In the genomic region with DNA sequence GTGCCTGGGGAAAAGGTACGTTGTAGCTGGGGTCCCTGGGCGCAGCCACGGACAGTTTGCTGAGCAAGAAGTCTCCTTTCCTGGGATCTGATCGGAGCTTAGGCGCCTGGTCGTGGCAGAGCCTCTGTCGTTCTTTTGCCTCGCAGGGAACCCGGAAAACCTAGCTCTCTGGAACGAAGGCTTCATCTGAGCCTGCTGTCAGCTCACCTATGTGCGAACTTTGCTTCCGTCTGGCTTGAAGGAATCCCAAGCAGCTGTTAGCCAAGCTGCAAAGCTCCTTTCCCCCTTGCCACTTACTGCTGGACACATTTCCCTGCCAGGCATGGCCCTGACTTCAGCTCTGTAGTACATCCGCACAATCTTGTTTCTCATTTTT, we compare ENCODE assay signal across 8 mouse cellular contexts. TPM values are rescaled to one million over a fixed set of nuclear protein-coding genes. Genes with fewer than 3 reads are reported as not detected.
DNase-seq lines count a peak whose midpoint lies in the region; ATAC-seq lines count a peak whose summit lies in the region.

No protein-coding gene starts in this region.

- H3K9me3 ChIP-seq in liver, embryonic 11.5 days (ENCODE audit: control insufficient read depth, low read length), result no peaks in the 10 kb centered on the region
- H3K9me3 ChIP-seq in embryonic facial prominence, embryonic 10.5 days, result no peaks in the 10 kb centered on the region
- H3K9me3 ChIP-seq in hindbrain, embryonic 14.5 days (ENCODE audit: control insufficient read depth, low read length), result no peaks in the 10 kb centered on the region
- H3K9me3 ChIP-seq in midbrain, embryonic 13.5 days, result no peaks in the 10 kb centered on the region

- no peak overlapping the region for H3K9ac ChIP-seq in liver, embryonic 11.5 days (ENCODE audit: low read depth, low read length)
- peak overlapping the region; percentile 80 for H3K9ac ChIP-seq in hindbrain, embryonic 14.5 days
- peak overlapping the region; percentile 74 for H3K9ac ChIP-seq in midbrain, embryonic 13.5 days (replicated peaks)

- no peak for ATAC-seq in liver, embryonic 11.5 days (replicated peaks; ENCODE audit: low FRiP score)
- ATAC-seq in hindbrain, embryonic 14.5 days (ENCODE audit: low FRiP score), result no peak
- no peak for ATAC-seq in midbrain, embryonic 13.5 days

- H3K27me3 ChIP-seq in liver, embryonic 11.5 days (replicated peaks; ENCODE audit: control insufficient read depth, insufficient read depth, low read length), result peaks cover 21% of the 10 kb centered on the region
- H3K27me3 ChIP-seq in embryonic facial prominence, embryonic 10.5 days (replicated peaks; ENCODE audit: low read depth, poor library complexity, severe bottlenecking), result peaks cover 30% of the 10 kb centered on the region
- no peaks in the 10 kb centered on the region for H3K27me3 ChIP-seq in hindbrain, embryonic 14.5 days (ENCODE audit: control insufficient read depth, insufficient read depth, low read length)
- no peaks in the 10 kb centered on the region for H3K27me3 ChIP-seq in midbrain, embryonic 13.5 days

- H3K4me3 ChIP-seq in liver, embryonic 11.5 days (ENCODE audit: low read depth, low read length), result peak overlapping the region; percentile 47
- H3K4me3 ChIP-seq in embryonic facial prominence, embryonic 10.5 days, result peak overlapping the region; percentile 68
- H3K4me3 ChIP-seq in hindbrain, embryonic 14.5 days (replicated peaks; ENCODE audit: low read length), result peak overlapping the region; percentile 58
- H3K4me3 ChIP-seq in midbrain, embryonic 13.5 days (replicated peaks), result peak overlapping the region; percentile 61

- H3K4me1 ChIP-seq in liver, embryonic 11.5 days (replicated peaks; ENCODE audit: control insufficient read depth, insufficient read depth, low read length), result no peaks in the 10 kb centered on the region
- H3K4me1 ChIP-seq in embryonic facial prominence, embryonic 10.5 days, result peaks cover 17% of the 10 kb centered on the region
- peaks cover 21% of the 10 kb centered on the region for H3K4me1 ChIP-seq in hindbrain, embryonic 14.5 days (replicated peaks; ENCODE audit: control insufficient read depth, insufficient read depth, low read length)
- H3K4me1 ChIP-seq in midbrain, embryonic 13.5 days (replicated peaks), result peaks cover 36% of the 10 kb centered on the region

- 2% methylated on average over 13 of the region's 13 CpGs for WGBS in liver, embryonic 11.5 days
- WGBS in embryonic facial prominence, embryonic 10.5 days, result under 1% methylated on average over 13 of the region's 13 CpGs
- under 1% methylated on average over 13 of the region's 13 CpGs for WGBS in hindbrain, embryonic 14.5 days
- under 1% methylated on average over 13 of the region's 13 CpGs for WGBS in midbrain, embryonic 13.5 days

- peak; percentile 34 for DNase-seq in liver, embryonic 11.5 days (ENCODE audit: low spot score)
- no peak for DNase-seq in liver
- DNase-seq in embryonic facial prominence, embryonic 10.5 days (ENCODE audit: low spot score), result peak; percentile 40
- DNase-seq in hindbrain, embryonic 14.5 days (ENCODE audit: low spot score), result no peak
- DNase-seq in ovary, postnatal 36 days (ENCODE audit: low spot score), result no peak
- no peak for DNase-seq in adrenal gland, postnatal 4 days (ENCODE audit: low spot score in 2 of 2)
- no peak for DNase-seq in thymus, postnatal 25 days

- peak overlapping the region; percentile 63 for H3K4me2 ChIP-seq in liver, embryonic 11.5 days
- peak overlapping the region; percentile 90 for H3K4me2 ChIP-seq in hindbrain, embryonic 14.5 days (replicated peaks)
- peak overlapping the region; percentile 74 for H3K4me2 ChIP-seq in midbrain, embryonic 13.5 days (replicated peaks)

- H3K36me3 ChIP-seq in liver, embryonic 11.5 days (ENCODE audit: control insufficient read depth, insufficient read depth, low read length), result no peaks in the 10 kb centered on the region
- no peaks in the 10 kb centered on the region for H3K36me3 ChIP-seq in embryonic facial prominence, embryonic 10.5 days (replicated peaks)
- H3K36me3 ChIP-seq in hindbrain, embryonic 14.5 days (replicated peaks; ENCODE audit: control insufficient read depth, insufficient read depth), result no peaks in the 10 kb centered on the region
- no peaks in the 10 kb centered on the region for H3K36me3 ChIP-seq in midbrain, embryonic 13.5 days

- H3K27ac ChIP-seq in liver, embryonic 11.5 days (ENCODE audit: low read depth, low read length), result no peak overlapping the region
- H3K27ac ChIP-seq in embryonic facial prominence, embryonic 10.5 days (replicated peaks), result peak overlapping the region; percentile 80
- peak overlapping the region; percentile 94 for H3K27ac ChIP-seq in hindbrain, embryonic 14.5 days
- peak overlapping the region; percentile 87 for H3K27ac ChIP-seq in midbrain, embryonic 13.5 days

RNA-seq across cellular contexts. Expression of gene Pcdh9, which starts 0.9 kb away (rescaled TPM):
- polyA plus RNA-seq in liver, embryonic 11.5 days (2014; fragmentation: Nextera tagmentation; extraction: Ambion mirVana), result 3.9 and 4.3 TPM in 2 replicates
- 10.3 and 15.3 TPM in 2 replicates for polyA plus RNA-seq in embryonic facial prominence, embryonic 10.5 days (2016; fragmentation: Nextera tagmentation; extraction: Ambion mirVana)
- 177 and 185 TPM in 2 replicates for polyA plus RNA-seq in hindbrain, embryonic 14.5 days (2014; fragmentation: Nextera tagmentation; extraction: Ambion mirVana)
- 105 and 122 TPM in 2 replicates for polyA plus RNA-seq in midbrain, embryonic 13.5 days (2015; fragmentation: Nextera tagmentation; extraction: Ambion mirVana)
- total RNA-seq in adrenal gland, postnatal 4 days (2021), result 1 to 10 TPM; 6.9 to 8.0 TPM

Comparison
In these comparisons a context has a peak if more than half of its experiments do, and no peak if none do; other contexts are left out.
1. DNase-seq: peak in liver, embryonic 11.5 days (single experiment) and embryonic facial prominence, embryonic 10.5 days (single experiment); none in liver (single experiment), hindbrain, embryonic 14.5 days (single experiment), ovary, postnatal 36 days (single experiment), adrenal gland, postnatal 4 days (0 of 2) and thymus, postnatal 25 days (single experiment).
2. Peak in every context shown above with its lines, with median percentiles within 50 percentile points of each other: H3K4me2 ChIP-seq and H3K4me3 ChIP-seq.